Mouse (Mus musculus): ENCODE measurements around the gene Ptpn5. TPM values are rescaled to one million over a fixed set of nuclear protein-coding genes. Genes with fewer than 3 reads are reported as not detected.

Gene Ptpn5
- polyA plus RNA-seq, 1 experiment from 2014 or later: 7.0 TPM

DNA sequence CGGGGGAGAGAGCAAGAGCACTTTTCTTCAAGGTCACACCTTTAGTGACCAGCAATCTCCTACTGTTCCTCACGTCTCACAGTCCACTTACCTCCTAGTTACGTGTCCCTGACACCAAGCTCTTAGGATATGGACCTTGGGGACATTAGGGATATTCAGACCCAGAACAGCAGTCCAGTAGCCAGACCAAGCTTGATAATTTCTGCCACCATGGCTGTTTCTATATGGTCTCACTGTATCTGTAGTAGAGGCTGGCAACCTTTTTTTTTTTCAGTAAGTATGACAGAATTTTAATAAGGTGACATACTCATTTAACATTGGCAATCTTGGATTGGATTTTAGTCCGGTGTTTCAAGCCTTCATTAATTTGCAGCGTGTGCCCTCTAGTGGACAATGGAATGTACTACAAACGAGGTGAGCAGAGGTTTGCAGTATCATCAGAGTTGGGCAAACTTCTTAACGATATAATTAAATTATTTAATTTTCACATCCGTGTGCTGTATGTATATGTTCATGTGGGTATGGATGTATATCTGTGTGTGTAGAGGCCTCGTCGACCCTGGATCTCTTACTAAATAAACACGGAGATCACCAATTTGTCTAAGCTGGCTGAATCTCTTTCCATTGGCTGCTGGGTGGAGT, 17.1 kb upstream of the Ptpn5 start:
- no peaks in the 10 kb centered on the region for H3K9me3 ChIP-seq (ENCODE audit: low read depth, low read length)
- 14% methylated on average over 11 of the region's 11 CpGs for WGBS
- H3K4me1 ChIP-seq (ENCODE audit: insufficient read depth): no peaks in the 10 kb centered on the region
- H3K27me3 ChIP-seq (ENCODE audit: insufficient read depth, low read length): no peaks in the 10 kb centered on the region
- no peak overlapping the region for H3K4me3 ChIP-seq (ENCODE audit: low read depth, low read length)
- H3K9ac ChIP-seq: no peak overlapping the region
- peak; percentile 88 for TF ChIP-seq CTCF (IDR thresholded peaks at IDR 0.05; ENCODE audit: low read depth)
- H3K27ac ChIP-seq (ENCODE audit: low read depth): no peak overlapping the region
- no peaks in the 10 kb centered on the region for H3K36me3 ChIP-seq (ENCODE audit: insufficient read depth)
- peak overlapping the region; percentile 40; the same call in 1 of the 2 replicates for H3K4me2 ChIP-seq
- ATAC-seq (ENCODE audit: insufficient read depth) (peak; percentile 73), DNase-seq (peak; percentile 83)

GRCm38 (mm10) chr7:47148298-47148697, 14.8 kb upstream of the Ptpn5 start:
- H3K27ac ChIP-seq (ENCODE audit: low read depth): no peak overlapping the region
- no peak for ATAC-seq (ENCODE audit: insufficient read depth)
- no peak for TF ChIP-seq CTCF (IDR thresholded peaks at IDR 0.05; ENCODE audit: low read depth)

DNA sequence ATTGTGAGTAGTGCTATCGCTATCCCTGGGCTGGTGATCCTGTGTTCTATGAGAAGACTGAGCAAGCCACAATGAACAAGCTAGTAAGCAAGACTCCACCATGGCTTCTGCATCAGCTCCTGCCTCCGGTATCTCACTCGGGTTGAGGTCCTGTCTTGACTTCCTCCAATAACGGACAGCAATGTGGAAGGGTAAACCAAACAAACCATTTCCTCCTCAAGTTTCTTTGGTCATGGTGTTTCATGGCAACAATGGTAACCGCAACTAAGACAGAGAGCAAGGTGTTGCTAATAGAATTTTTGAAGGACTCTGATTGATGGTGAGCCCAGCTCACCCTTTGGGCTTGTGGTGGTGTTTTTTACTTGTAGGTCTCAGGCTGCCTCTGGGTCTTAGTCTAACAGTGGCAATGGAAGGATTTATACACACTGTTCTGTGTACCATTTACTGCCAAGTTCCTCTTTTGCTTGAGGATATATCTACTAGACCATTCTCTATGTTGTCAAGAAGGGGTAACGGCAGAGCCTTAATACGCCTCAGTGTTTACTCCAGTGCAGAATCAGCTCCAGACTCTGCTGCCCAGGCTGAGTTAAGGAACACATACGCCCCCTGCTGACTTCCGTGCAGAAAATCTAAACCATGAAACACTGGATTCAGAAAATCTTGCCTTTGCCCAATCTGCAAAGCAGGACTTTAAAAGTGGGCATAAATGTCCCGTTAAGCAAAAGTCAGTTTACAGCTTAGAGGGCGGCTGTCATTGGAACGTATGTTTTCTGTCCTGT, 12.7 kb upstream of the Ptpn5 start:
- no peaks in the 10 kb centered on the region for H3K4me1 ChIP-seq (ENCODE audit: insufficient read depth)
- H3K9ac ChIP-seq: no peak overlapping the region
- DNase-seq: peak; percentile 82
- H3K4me2 ChIP-seq: no peak overlapping the region
- no peaks in the 10 kb centered on the region for H3K9me3 ChIP-seq (ENCODE audit: low read depth, low read length)
- TF ChIP-seq CTCF (IDR thresholded peaks at IDR 0.05; ENCODE audit: low read depth): peak; percentile 63
- WGBS: 48% methylated on average over 12 of the region's 12 CpGs
- H3K27ac ChIP-seq (ENCODE audit: low read depth): no peak overlapping the region
- H3K4me3 ChIP-seq (ENCODE audit: low read depth, low read length): no peak overlapping the region
- no peaks in the 10 kb centered on the region for H3K36me3 ChIP-seq (ENCODE audit: insufficient read depth)
- no peaks in the 10 kb centered on the region for H3K27me3 ChIP-seq (ENCODE audit: insufficient read depth, low read length)
- no peak for ATAC-seq (ENCODE audit: insufficient read depth)

More at GRCm38 (mm10) chr7:47148298-47148697, 14.8 kb upstream of the Ptpn5 start:
- no peaks in the 10 kb centered on the region for H3K36me3 ChIP-seq (ENCODE audit: insufficient read depth)
- no peaks in the 10 kb centered on the region for H3K4me1 ChIP-seq (ENCODE audit: insufficient read depth)
- no peak overlapping the region for H3K4me3 ChIP-seq (ENCODE audit: low read depth, low read length)
- DNase-seq: no peak
- no peaks in the 10 kb centered on the region for H3K9me3 ChIP-seq (ENCODE audit: low read depth, low read length)
- WGBS: 76% methylated on average over 7 of the region's 7 CpGs
- H3K4me2 ChIP-seq: no peak overlapping the region
- no peaks in the 10 kb centered on the region for H3K27me3 ChIP-seq (ENCODE audit: insufficient read depth, low read length)
- no peak overlapping the region for H3K9ac ChIP-seq

DNA sequence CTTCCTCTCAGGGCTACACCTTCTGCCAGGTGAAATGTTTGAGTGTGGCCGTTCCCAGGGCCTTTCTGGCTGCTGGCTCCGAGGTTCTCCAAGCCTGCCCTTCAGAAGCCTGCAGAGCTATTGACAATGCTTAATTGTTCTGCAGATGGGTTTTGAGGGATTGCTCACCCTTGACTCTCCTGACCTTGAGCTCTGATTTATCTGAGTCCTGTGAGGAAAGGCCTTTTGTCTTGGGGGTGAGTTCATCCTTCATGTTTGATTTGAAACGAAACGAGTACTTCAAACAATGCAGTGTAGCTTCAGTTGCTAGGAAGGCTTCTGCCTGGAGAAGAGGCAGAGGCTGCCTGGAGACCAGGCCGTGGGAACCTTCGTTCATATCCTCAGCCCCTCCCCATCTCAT, 10.8 kb upstream of the Ptpn5 start:
- TF ChIP-seq CTCF (IDR thresholded peaks at IDR 0.05; ENCODE audit: low read depth): no peak
- 12% methylated on average over 6 of the region's 6 CpGs for WGBS
- H3K27me3 ChIP-seq (ENCODE audit: insufficient read depth, low read length): no peaks in the 10 kb centered on the region
- H3K27ac ChIP-seq (ENCODE audit: low read depth): no peak overlapping the region
- no peaks in the 10 kb centered on the region for H3K36me3 ChIP-seq (ENCODE audit: insufficient read depth)
- ATAC-seq (ENCODE audit: insufficient read depth) (no peak), DNase-seq (no peak)
- no peaks in the 10 kb centered on the region for H3K4me1 ChIP-seq (ENCODE audit: insufficient read depth)
- H3K9ac ChIP-seq: no peak overlapping the region
- H3K4me2 ChIP-seq: no peak overlapping the region
- H3K4me3 ChIP-seq (ENCODE audit: low read depth, low read length): no peak overlapping the region
- no peaks in the 10 kb centered on the region for H3K9me3 ChIP-seq (ENCODE audit: low read depth, low read length)

- Histone ChIP-seq H3K4me3 (ENCODE audit: low read depth, low read length) (no peak overlapping the region), H3K4me1 (ENCODE audit: insufficient read depth) (no peaks in the 10 kb centered on the region), H3K36me3 (ENCODE audit: insufficient read depth) (no peaks in the 10 kb centered on the region), H3K27me3 (ENCODE audit: insufficient read depth, low read length) (peaks cover 1% of the 10 kb centered on the region; the same call in 1 of the 2 replicates), H3K27ac (ENCODE audit: low read depth) (no peak overlapping the region), H3K9me3 (ENCODE audit: low read depth, low read length) (no peaks in the 10 kb centered on the region), H3K9ac (no peak overlapping the region), H3K4me2 (no peak overlapping the region)
- no peak for DNase-seq
- ATAC-seq (ENCODE audit: insufficient read depth): no peak
- 66% methylated on average over 8 of the region's 8 CpGs for WGBS
- TF ChIP-seq CTCF (IDR thresholded peaks at IDR 0.05; ENCODE audit: low read depth): no peak
These were observed 6.4 kb upstream of the Ptpn5 start for GRCm38 (mm10) chr7:47139823-47140325.

DNA sequence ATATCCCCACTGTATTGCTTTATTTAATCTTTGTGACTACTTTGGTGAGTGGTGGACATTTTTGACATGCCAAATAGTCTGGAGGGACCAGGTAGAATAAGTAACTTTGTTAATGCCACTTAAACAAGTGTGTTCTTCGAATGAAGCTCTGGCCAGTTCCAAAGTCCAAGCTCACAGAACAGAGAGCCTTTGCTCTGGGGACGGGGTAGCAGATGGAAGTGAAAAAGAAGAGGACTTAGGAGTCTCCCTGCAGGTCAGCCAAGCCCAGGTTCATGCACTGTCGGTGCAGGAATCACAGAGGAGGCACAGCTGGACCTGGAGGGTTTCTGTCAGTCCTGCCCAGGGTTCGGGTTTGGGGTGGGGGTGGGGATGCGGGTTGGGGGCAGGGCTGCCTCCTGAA, 1.1 kb upstream of the Ptpn5 start:
- 46% methylated on average over 5 of the region's 5 CpGs for WGBS
- Histone ChIP-seq H3K9ac (no peak overlapping the region), H3K4me3 (ENCODE audit: low read depth, low read length) (no peak overlapping the region)

DNA sequence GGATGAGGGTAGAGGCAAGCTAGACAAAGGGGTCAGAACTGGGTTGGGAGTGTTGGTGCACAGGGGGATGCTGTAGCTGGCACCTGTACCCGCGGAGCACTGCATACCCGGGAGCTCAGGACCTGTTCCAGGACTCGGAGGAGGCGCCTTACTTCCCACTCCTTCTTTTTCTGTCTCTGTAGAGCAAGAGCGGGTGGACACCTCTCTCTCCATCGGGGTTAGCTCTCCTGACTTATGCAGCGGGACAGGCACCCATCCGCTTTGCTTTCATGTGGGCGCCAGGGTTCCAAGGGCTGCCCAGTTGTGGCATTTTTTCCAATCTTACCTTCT, 588 bp downstream of the Ptpn5 start:
- no peak for TF ChIP-seq CTCF (IDR thresholded peaks at IDR 0.05; ENCODE audit: low read depth)
- H3K27me3 ChIP-seq (ENCODE audit: insufficient read depth, low read length): peaks cover 50% of the 10 kb centered on the region
- peak overlapping the region; percentile 94 for H3K4me2 ChIP-seq
- no peak overlapping the region for H3K27ac ChIP-seq (ENCODE audit: low read depth)
- no peak for DNase-seq
- H3K9ac ChIP-seq: peak overlapping the region; percentile 59; the same call in 1 of the 2 replicates
- 2% methylated on average over 10 of the region's 10 CpGs for WGBS
- H3K9me3 ChIP-seq (ENCODE audit: low read depth, low read length): no peaks in the 10 kb centered on the region
- H3K4me1 ChIP-seq (ENCODE audit: insufficient read depth): no peaks in the 10 kb centered on the region
- H3K36me3 ChIP-seq (ENCODE audit: insufficient read depth): no peaks in the 10 kb centered on the region
- ATAC-seq (ENCODE audit: insufficient read depth): no peak; the same call in 1 of the 2 replicates
- peak overlapping the region; percentile 63 for H3K4me3 ChIP-seq (ENCODE audit: low read depth, low read length)

More for the DNA sequence above, 1.1 kb upstream of the Ptpn5 start:
- Histone ChIP-seq H3K27me3 (ENCODE audit: insufficient read depth, low read length) (peaks cover 50% of the 10 kb centered on the region), H3K27ac (ENCODE audit: low read depth) (no peak overlapping the region), H3K4me2 (no peak overlapping the region), H3K36me3 (ENCODE audit: insufficient read depth) (no peaks in the 10 kb centered on the region), H3K4me1 (ENCODE audit: insufficient read depth) (no peaks in the 10 kb centered on the region), H3K9me3 (ENCODE audit: low read depth, low read length) (no peaks in the 10 kb centered on the region)
- ATAC-seq (ENCODE audit: insufficient read depth) (no peak), DNase-seq (no peak)
- no peak for TF ChIP-seq CTCF (IDR thresholded peaks at IDR 0.05; ENCODE audit: low read depth)

Measured in lung, embryonic 14.5 days (tissue).